Mouse (Mus musculus) skeletal muscle tissue, adult 2 months (tissue): ENCODE data around the gene Eif2b3.

Experiments used
- DNase-seq: peaks from one replicate; pipeline ENCODE4 v3.0.0-alpha.2; 2012; ENCODE audit warnings: low read depth, low spot score

Gene Eif2b3

GRCm38 (mm10) chr4:117094626-117095361, 75.6 kb downstream of the Eif2b3 start:
- peak; percentile 24 for DNase-seq

GRCm38 (mm10) chr4:117095551-117096452, 76.6 kb downstream of the Eif2b3 start, which contains the start of gene Ptch2:
Gene Ptch2, plus strand, starts transcription at chr4:117096075.
- peak; percentile 42 for DNase-seq

- no peak for DNase-seq
Measured at GRCm38 (mm10) chr4:117096666-117097065, 77.5 kb downstream of the Eif2b3 start.

- DNase-seq, result peak; percentile 32
Measured at GRCm38 (mm10) chr4:117097969-117098763, 79.0 kb downstream of the Eif2b3 start.

- no peak for DNase-seq
Measured at GRCm38 (mm10) chr4:117098764-117099036, 79.5 kb downstream of the Eif2b3 start.

- DNase-seq, result no peak
Measured at GRCm38 (mm10) chr4:117100036-117100435, 80.8 kb downstream of the Eif2b3 start.

GRCm38 (mm10) chr4:117101218-117101617, 82.0 kb downstream of the Eif2b3 start:
- no peak for DNase-seq

- DNase-seq, result no peak
Measured at GRCm38 (mm10) chr4:117104672-117105071, 85.5 kb downstream of the Eif2b3 start.

GRCm38 (mm10) chr4:117105127-117105526, 85.9 kb downstream of the Eif2b3 start:
- no peak for DNase-seq

- no peak for DNase-seq
Measured at GRCm38 (mm10) chr4:117107813-117108523, 88.8 kb downstream of the Eif2b3 start.

GRCm38 (mm10) chr4:117108524-117108849, 89.3 kb downstream of the Eif2b3 start:
- no peak for DNase-seq

GRCm38 (mm10) chr4:117109330-117109729, 90.1 kb downstream of the Eif2b3 start:
- no peak for DNase-seq

GRCm38 (mm10) chr4:117110249-117110648, 91.0 kb downstream of the Eif2b3 start:
- no peak for DNase-seq

GRCm38 (mm10) chr4:117110985-117111384, 91.8 kb downstream of the Eif2b3 start:
- no peak for DNase-seq

- no peak for DNase-seq
Measured at GRCm38 (mm10) chr4:117113237-117113636, 94.0 kb downstream of the Eif2b3 start.

GRCm38 (mm10) chr4:117115592-117115991, 96.4 kb downstream of the Eif2b3 start:
- DNase-seq, result no peak

- DNase-seq, result no peak
Measured at GRCm38 (mm10) chr4:117117931-117118330, 98.7 kb downstream of the Eif2b3 start.

- no peak for DNase-seq
Measured at GRCm38 (mm10) chr4:117119636-117120035, 100.4 kb downstream of the Eif2b3 start.

- DNase-seq, result no peak
Measured at GRCm38 (mm10) chr4:117120052-117120444, 100.8 kb downstream of the Eif2b3 start.

GRCm38 (mm10) chr4:117120445-117121414, 101.5 kb downstream of the Eif2b3 start:
- DNase-seq, result peak; percentile 99
